Mouse (Mus musculus) heart, embryonic 15.5 days (tissue): ENCODE measurements at regions not wholly inside any gene's neighbourhood (a gene's known extent, or its start where the extent isn't known, plus 50 kb on each side); places are given as distances from the start of the nearest gene placed in this dataset.

Experiments used
- ATAC-seq: fragments of 200-750 bp; cut with Nextera tagmentation; replicated peaks from 2 replicates; pipeline ENCODE4 v1.8.0; 2017; ENCODE audit warnings: low read depth, moderate TSS enrichment; ENCODE audit not compliant: insufficient number of reproducible peaks, insufficient read depth, low FRiP score
- H3K27ac ChIP-seq: fragments of 300-500 bp; sonication (generic); 2 replicates; pipeline ENCODE4 v1.5.1; 2015; ENCODE audit warnings: mild to moderate bottlenecking, inconsistent platforms
- H3K27me3 ChIP-seq: fragments of 300-500 bp; sonication (generic); 2 replicates; pipeline ENCODE4 v1.6.1; 2015; ENCODE audit warnings: inconsistent platforms
- H3K36me3 ChIP-seq: fragments of 300-500 bp; sonication (generic); 2 replicates; pipeline ENCODE4 v1.6.1; 2015; ENCODE audit warnings: mild to moderate bottlenecking, inconsistent platforms
- H3K4me1 ChIP-seq: fragments of 300-500 bp; sonication (generic); replicated peaks from 2 replicates; pipeline ENCODE4 v1.6.1; 2015; ENCODE audit warnings: inconsistent platforms
- H3K4me2 ChIP-seq: fragments of 300-500 bp; sonication (generic); 2 replicates; pipeline ENCODE4 v1.6.1; 2015; ENCODE audit warnings: inconsistent platforms, mild to moderate bottlenecking, moderate library complexity
- H3K4me3 ChIP-seq: fragments of 300-500 bp; sonication (generic); 2 replicates; pipeline ENCODE4 v1.5.1; 2015; ENCODE audit warnings: mild to moderate bottlenecking, inconsistent platforms
- H3K9ac ChIP-seq: fragments of 300-500 bp; sonication (generic); 2 replicates; pipeline ENCODE4 v1.6.1; 2015; ENCODE audit warnings: mild to moderate bottlenecking, inconsistent platforms
- H3K9me3 ChIP-seq: fragments of 300-500 bp; sonication (generic); replicated peaks from 2 replicates; pipeline ENCODE4 v1.6.1; 2016; ENCODE audit warnings: inconsistent platforms
- WGBS: fragments of 180-500 bp; shearing (Covaris S2); methylation state at CpG from one replicate; pipeline ENCODE4 v1.1.7; 2015; ENCODE audit warnings: mixed read lengths; 5-methylcytosine and 5-hydroxymethylcytosine counted together

GRCm38 (mm10) chr2:101371834-101372493 lies 252.6 kb upstream of the Rag2 start:
- WGBS: 84% methylated on average over 7 of the region's 7 CpGs

DNA sequence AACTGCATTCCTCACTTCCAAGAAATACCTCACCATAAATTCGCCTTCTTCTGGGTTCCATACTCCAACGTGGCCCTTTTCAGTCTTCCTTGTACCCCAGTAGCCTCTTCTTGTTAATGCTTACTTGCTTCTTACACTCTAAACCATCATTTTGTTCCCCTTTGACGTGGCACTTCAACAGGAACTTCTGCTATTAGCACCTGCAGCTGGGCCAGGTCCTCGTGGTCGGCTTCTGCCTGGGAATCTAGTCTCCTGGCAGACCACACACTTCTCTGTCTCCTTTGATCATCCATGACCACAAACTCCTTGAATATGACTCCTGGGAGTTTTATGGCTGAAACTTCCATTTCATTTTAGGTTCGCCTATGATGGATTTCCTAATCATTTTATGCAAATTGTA lies 243.9 kb upstream of the Rag2 start:
- Histone ChIP-seq H3K9me3 (no peaks in the 10 kb centered on the region), H3K27me3 (no peaks in the 10 kb centered on the region), H3K36me3 (no peaks in the 10 kb centered on the region), H3K4me1 (no peaks in the 10 kb centered on the region), H3K9ac (no peak overlapping the region), H3K27ac (no peak overlapping the region), H3K4me2 (no peak overlapping the region), H3K4me3 (no peak overlapping the region)
- no peak for ATAC-seq
- 66% methylated on average over 6 of the region's 6 CpGs for WGBS

More at GRCm38 (mm10) chr2:101371834-101372493, 252.6 kb upstream of the Rag2 start:
- ATAC-seq: no peak
- Histone ChIP-seq H3K36me3 (no peaks in the 10 kb centered on the region), H3K9ac (no peak overlapping the region), H3K9me3 (no peaks in the 10 kb centered on the region), H3K4me1 (no peaks in the 10 kb centered on the region), H3K4me3 (no peak overlapping the region), H3K27ac (no peak overlapping the region), H3K27me3 (no peaks in the 10 kb centered on the region), H3K4me2 (no peak overlapping the region)

GRCm38 (mm10) chr2:101415002-101415401 lies 209.5 kb upstream of the Rag2 start:
- Histone ChIP-seq H3K9me3 (no peaks in the 10 kb centered on the region), H3K4me2 (no peak overlapping the region), H3K27ac (no peak overlapping the region), H3K4me3 (no peak overlapping the region), H3K4me1 (no peaks in the 10 kb centered on the region), H3K36me3 (no peaks in the 10 kb centered on the region), H3K9ac (no peak overlapping the region), H3K27me3 (no peaks in the 10 kb centered on the region)
- 83% methylated on average over 1 of the region's 1 CpGs for WGBS
- ATAC-seq: no peak

- Histone ChIP-seq H3K36me3 (no peaks in the 10 kb centered on the region), H3K9ac (no peak overlapping the region), H3K4me2 (no peak overlapping the region), H3K4me3 (no peak overlapping the region), H3K27me3 (no peaks in the 10 kb centered on the region), H3K27ac (no peak overlapping the region), H3K4me1 (no peaks in the 10 kb centered on the region), H3K9me3 (no peaks in the 10 kb centered on the region)
- 35% methylated on average over 3 of the region's 3 CpGs for WGBS
- no peak for ATAC-seq
Observed at GRCm38 (mm10) chr2:101416702-101417101, 207.8 kb upstream of the Rag2 start.

- Histone ChIP-seq H3K27me3 (no peaks in the 10 kb centered on the region), H3K9ac (no peak overlapping the region), H3K27ac (no peak overlapping the region), H3K4me2 (no peak overlapping the region), H3K9me3 (no peaks in the 10 kb centered on the region), H3K36me3 (no peaks in the 10 kb centered on the region), H3K4me1 (no peaks in the 10 kb centered on the region), H3K4me3 (no peak overlapping the region)
- ATAC-seq: no peak
- 74% methylated on average over 8 of the region's 8 CpGs for WGBS
Observed at GRCm38 (mm10) chr2:101433141-101433895, 191.2 kb upstream of the Rag2 start.

GRCm38 (mm10) chr2:101440231-101440630 lies 184.3 kb upstream of the Rag2 start:
- H3K27ac ChIP-seq: no peak overlapping the region
- no peak overlapping the region for H3K4me3 ChIP-seq
- no peaks in the 10 kb centered on the region for H3K4me1 ChIP-seq
- ATAC-seq: no peak
- WGBS: 53% methylated on average over 5 of the region's 5 CpGs
- H3K9me3 ChIP-seq: no peaks in the 10 kb centered on the region
- no peaks in the 10 kb centered on the region for H3K36me3 ChIP-seq
- H3K9ac ChIP-seq: no peak overlapping the region
- no peaks in the 10 kb centered on the region for H3K27me3 ChIP-seq
- no peak overlapping the region for H3K4me2 ChIP-seq

- Histone ChIP-seq H3K9me3 (no peaks in the 10 kb centered on the region), H3K4me1 (no peaks in the 10 kb centered on the region), H3K27ac (no peak overlapping the region), H3K4me3 (no peak overlapping the region), H3K36me3 (no peaks in the 10 kb centered on the region), H3K27me3 (no peaks in the 10 kb centered on the region), H3K9ac (no peak overlapping the region), H3K4me2 (no peak overlapping the region)
- ATAC-seq: no peak
- WGBS: 77% methylated on average over 5 of the region's 5 CpGs
Observed at GRCm38 (mm10) chr2:101441081-101441630, 183.4 kb upstream of the Rag2 start.

DNA sequence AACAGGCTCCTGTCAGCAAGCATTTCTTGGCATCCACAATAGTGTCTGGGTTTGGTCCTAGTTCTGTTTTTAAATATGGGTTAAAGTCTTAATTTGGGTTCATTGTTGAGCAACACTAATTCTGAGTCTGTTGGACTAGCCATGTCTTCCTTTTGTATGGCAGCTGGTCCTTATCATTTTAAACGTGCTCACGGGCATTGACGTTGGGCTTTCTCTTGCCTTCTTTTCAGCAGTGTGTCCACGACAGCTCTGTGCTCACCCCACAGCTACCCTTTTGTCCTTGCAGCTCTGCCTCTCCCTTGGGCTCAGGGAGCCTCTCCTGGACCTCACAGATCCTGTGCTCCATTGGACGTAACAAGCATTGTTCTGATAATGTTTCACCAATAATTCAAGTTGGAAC lies 168.9 kb upstream of the Rag2 start:
- no peaks in the 10 kb centered on the region for H3K27me3 ChIP-seq
- no peak overlapping the region for H3K9ac ChIP-seq
- 59% methylated on average over 5 of the region's 5 CpGs for WGBS
- no peak overlapping the region for H3K27ac ChIP-seq
- H3K4me2 ChIP-seq: no peak overlapping the region
- H3K9me3 ChIP-seq: no peaks in the 10 kb centered on the region
- no peak for ATAC-seq
- H3K36me3 ChIP-seq: no peaks in the 10 kb centered on the region
- no peaks in the 10 kb centered on the region for H3K4me1 ChIP-seq
- H3K4me3 ChIP-seq: no peak overlapping the region

DNA sequence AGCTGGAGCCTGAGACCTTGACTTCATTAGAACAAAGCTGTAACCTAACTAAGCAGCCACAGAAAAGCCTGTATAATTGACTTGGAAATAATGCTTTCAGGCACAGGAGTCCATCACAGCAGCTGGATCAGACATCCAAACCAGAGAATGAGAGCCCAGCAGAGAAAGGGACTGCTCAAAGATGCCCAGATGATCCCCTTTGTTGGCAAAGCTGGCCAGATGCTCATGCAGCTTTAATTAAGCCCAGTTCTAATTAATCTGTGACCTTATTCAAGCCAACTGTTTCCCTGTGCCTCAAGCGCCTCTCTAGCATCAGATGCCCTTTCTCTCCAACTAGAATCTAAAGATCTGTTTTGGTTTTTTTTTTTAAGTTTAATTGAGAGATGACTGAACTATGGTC lies 165.6 kb upstream of the Rag2 start:
- WGBS: 81% methylated on average over 1 of the region's 1 CpGs
- Histone ChIP-seq H3K4me1 (no peaks in the 10 kb centered on the region), H3K36me3 (no peaks in the 10 kb centered on the region), H3K4me3 (no peak overlapping the region), H3K9me3 (no peaks in the 10 kb centered on the region), H3K27ac (no peak overlapping the region), H3K9ac (no peak overlapping the region), H3K27me3 (no peaks in the 10 kb centered on the region), H3K4me2 (no peak overlapping the region)
- ATAC-seq: no peak

DNA sequence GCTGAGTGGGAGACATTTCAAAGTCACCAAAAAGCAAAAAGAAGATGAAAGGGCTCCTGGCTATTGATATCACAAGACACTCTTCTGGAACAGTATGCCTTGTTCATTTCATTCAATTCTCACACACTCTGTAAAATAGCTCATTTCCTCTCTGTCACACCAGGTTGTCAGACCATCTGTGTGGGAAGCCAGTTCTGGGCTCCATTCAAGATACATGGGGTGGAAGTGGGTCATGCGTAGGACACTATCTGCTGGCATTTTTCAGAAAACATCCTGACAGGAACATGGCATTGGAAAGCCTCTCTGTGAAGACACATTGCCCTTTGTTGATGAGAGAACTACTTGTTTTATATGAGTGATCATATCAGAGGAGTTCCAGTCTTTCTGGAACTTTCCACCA lies 162.1 kb upstream of the Rag2 start:
- no peak for ATAC-seq
- Histone ChIP-seq H3K4me3 (no peak overlapping the region), H3K27ac (no peak overlapping the region), H3K36me3 (no peaks in the 10 kb centered on the region), H3K27me3 (no peaks in the 10 kb centered on the region), H3K4me2 (no peak overlapping the region), H3K4me1 (no peaks in the 10 kb centered on the region), H3K9me3 (no peaks in the 10 kb centered on the region), H3K9ac (no peak overlapping the region)
- WGBS: 74% methylated on average over 1 of the region's 1 CpGs

GRCm38 (mm10) chr2:101464291-101465140 lies 160.0 kb upstream of the Rag2 start:
- no peaks in the 10 kb centered on the region for H3K36me3 ChIP-seq
- H3K27me3 ChIP-seq: no peaks in the 10 kb centered on the region
- H3K9me3 ChIP-seq: no peaks in the 10 kb centered on the region
- H3K27ac ChIP-seq: no peak overlapping the region
- no peak overlapping the region for H3K4me2 ChIP-seq
- no peaks in the 10 kb centered on the region for H3K4me1 ChIP-seq
- 64% methylated on average over 9 of the region's 9 CpGs for WGBS
- H3K4me3 ChIP-seq: no peak overlapping the region
- no peak overlapping the region for H3K9ac ChIP-seq
- no peak for ATAC-seq
